Mouse (Mus musculus): ENCODE results near the gene Map3k4. TPM values are rescaled to one million over a fixed set of nuclear protein-coding genes. Genes with fewer than 3 reads are reported as not detected.

Gene Map3k4
- polyA plus RNA-seq, 1 experiment from 2014 or later: 29.2 TPM

DNA sequence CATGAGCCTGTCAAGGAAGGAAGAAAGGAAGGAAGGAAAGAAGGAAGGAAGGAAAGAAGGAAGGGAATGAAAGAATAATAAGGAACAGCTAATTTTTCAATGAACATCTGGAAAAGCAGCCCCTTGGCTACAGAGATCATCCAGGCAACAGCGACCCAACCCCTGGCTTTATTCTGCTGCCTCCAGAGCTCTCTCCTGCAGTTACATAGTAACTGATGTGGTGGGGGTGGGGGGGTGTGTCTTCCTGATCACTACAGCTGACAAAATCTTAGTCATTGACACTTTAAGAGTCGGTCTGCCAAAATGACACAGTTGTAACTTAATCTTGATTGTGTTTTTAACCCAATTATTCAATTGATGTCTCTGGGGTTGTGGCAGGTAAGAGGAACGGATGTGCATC is 132.3 kb downstream of the Map3k4 start:
- WGBS: 80% methylated on average over 3 of the region's 3 CpGs
- Histone ChIP-seq H3K4me3 (ENCODE audit: low read depth, low read length) (no peak overlapping the region), H3K36me3 (ENCODE audit: control insufficient read depth, insufficient read depth, low read length) (no peaks in the 10 kb centered on the region), H3K27ac (ENCODE audit: low read depth, low read length) (no peak overlapping the region), H3K27me3 (replicated peaks; ENCODE audit: control insufficient read depth, insufficient read depth, low read length) (no peaks in the 10 kb centered on the region), H3K9ac (ENCODE audit: low read length) (no peak overlapping the region), H3K4me2 (ENCODE audit: low read length) (no peak overlapping the region), H3K4me1 (ENCODE audit: control insufficient read depth, insufficient read depth, low read length) (0 out of 2 replicates have a peak, but pooled peaks cover 2% of the 10 kb centered on the region), H3K9me3 (replicated peaks; ENCODE audit: control insufficient read depth, low read length) (no peaks in the 10 kb centered on the region)
- ATAC-seq: no peak
- no peak for DNase-seq (ENCODE audit: low spot score)

GRCm38 (mm10) chr17:12185855-12186254 is 132.7 kb downstream of the Map3k4 start:
- no peak for ATAC-seq
- H3K4me2 ChIP-seq (ENCODE audit: low read length): no peak overlapping the region
- H3K4me1 ChIP-seq (ENCODE audit: control insufficient read depth, insufficient read depth, low read length): 0 out of 2 replicates have a peak, but pooled peaks cover 2% of the 10 kb centered on the region
- no peak for DNase-seq (ENCODE audit: low spot score)
- no peak overlapping the region for H3K27ac ChIP-seq (ENCODE audit: low read depth, low read length)
- H3K36me3 ChIP-seq (ENCODE audit: control insufficient read depth, insufficient read depth, low read length): no peaks in the 10 kb centered on the region
- no peaks in the 10 kb centered on the region for H3K27me3 ChIP-seq (replicated peaks; ENCODE audit: control insufficient read depth, insufficient read depth, low read length)
- no peaks in the 10 kb centered on the region for H3K9me3 ChIP-seq (replicated peaks; ENCODE audit: control insufficient read depth, low read length)
- no peak overlapping the region for H3K4me3 ChIP-seq (ENCODE audit: low read depth, low read length)
- no peak overlapping the region for H3K9ac ChIP-seq (ENCODE audit: low read length)
- WGBS: 98% methylated on average over 4 of the region's 4 CpGs

DNA sequence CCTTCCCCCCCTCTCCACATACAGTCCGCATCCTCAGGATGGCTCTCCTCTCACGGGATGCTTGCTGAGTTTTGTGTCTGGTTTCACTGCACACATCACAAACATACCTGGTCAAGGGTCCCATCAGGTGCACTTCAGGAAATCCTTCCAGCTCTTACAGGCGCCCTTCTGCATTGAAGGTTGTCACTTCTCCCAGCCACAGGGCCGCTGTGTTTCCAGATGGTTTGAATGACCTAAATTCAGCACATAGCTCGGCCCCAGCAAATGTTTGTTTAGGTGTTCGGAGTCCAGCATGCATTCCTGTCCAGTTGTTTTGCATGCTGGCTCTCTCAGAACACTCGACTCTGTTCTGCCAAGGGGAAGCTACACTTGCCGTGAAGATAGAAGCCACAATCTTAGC is 134.3 kb downstream of the Map3k4 start:
- Histone ChIP-seq H3K4me3 (ENCODE audit: low read depth, low read length) (no peak overlapping the region), H3K27me3 (replicated peaks; ENCODE audit: control insufficient read depth, insufficient read depth, low read length) (no peaks in the 10 kb centered on the region), H3K4me1 (ENCODE audit: control insufficient read depth, insufficient read depth, low read length) (peaks cover 2% of the 10 kb centered on the region; the same call in 1 of the 2 replicates), H3K27ac (ENCODE audit: low read depth, low read length) (no peak overlapping the region), H3K4me2 (ENCODE audit: low read length) (no peak overlapping the region), H3K9me3 (replicated peaks; ENCODE audit: control insufficient read depth, low read length) (no peaks in the 10 kb centered on the region), H3K36me3 (ENCODE audit: control insufficient read depth, insufficient read depth, low read length) (no peaks in the 10 kb centered on the region), H3K9ac (ENCODE audit: low read length) (no peak overlapping the region)
- DNase-seq (ENCODE audit: low spot score): no peak
- ATAC-seq: no peak
- WGBS: 92% methylated on average over 8 of the region's 8 CpGs

DNA sequence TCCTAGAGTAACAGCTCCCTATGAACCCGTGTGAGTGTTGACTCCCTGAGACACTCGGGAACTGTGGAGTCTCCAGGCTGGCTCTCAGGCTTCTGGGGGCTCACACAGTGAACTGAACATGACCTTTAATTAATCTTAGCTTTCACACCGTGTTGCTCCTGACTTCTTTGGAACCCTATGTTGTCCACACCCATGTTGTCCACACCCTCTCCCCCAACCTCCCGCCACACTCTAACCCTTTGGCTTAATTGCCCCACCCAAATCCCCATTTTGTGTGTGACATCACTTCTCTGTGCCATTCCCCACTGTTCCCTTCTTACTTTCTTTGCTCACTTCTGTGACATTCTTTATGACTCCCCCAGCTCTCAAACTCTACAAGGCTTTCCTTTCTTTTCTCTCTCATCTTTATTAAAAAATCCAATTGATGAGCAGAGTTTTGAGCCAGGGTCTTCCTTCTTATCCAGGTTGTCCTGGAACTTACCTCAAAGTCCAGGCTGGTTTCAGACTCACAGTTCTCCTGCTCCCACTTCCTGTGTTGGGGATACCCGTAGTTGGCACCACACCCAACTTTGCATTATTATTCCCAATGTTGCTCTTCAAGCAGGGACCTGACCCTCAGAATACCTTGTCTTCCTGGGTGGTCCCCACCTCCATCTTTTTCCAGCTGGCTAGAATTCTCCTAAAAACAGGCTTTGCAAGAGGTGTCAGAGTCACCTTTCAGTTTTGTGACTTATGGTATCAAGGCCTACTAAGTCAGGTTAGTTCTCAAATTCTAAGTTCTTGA is 135.7 kb downstream of the Map3k4 start:
- Histone ChIP-seq H3K4me3 (ENCODE audit: low read depth, low read length) (no peak overlapping the region), H3K4me1 (ENCODE audit: control insufficient read depth, insufficient read depth, low read length) (peaks cover 2% of the 10 kb centered on the region; the same call in 1 of the 2 replicates), H3K27me3 (replicated peaks; ENCODE audit: control insufficient read depth, insufficient read depth, low read length) (no peaks in the 10 kb centered on the region), H3K27ac (ENCODE audit: low read depth, low read length) (no peak overlapping the region), H3K9ac (ENCODE audit: low read length) (no peak overlapping the region), H3K9me3 (replicated peaks; ENCODE audit: control insufficient read depth, low read length) (no peaks in the 10 kb centered on the region), H3K4me2 (ENCODE audit: low read length) (no peak overlapping the region), H3K36me3 (ENCODE audit: control insufficient read depth, insufficient read depth, low read length) (no peaks in the 10 kb centered on the region)
- no peak for ATAC-seq
- WGBS: 89% methylated on average over 5 of the region's 5 CpGs
- no peak for DNase-seq (ENCODE audit: low spot score)

DNA sequence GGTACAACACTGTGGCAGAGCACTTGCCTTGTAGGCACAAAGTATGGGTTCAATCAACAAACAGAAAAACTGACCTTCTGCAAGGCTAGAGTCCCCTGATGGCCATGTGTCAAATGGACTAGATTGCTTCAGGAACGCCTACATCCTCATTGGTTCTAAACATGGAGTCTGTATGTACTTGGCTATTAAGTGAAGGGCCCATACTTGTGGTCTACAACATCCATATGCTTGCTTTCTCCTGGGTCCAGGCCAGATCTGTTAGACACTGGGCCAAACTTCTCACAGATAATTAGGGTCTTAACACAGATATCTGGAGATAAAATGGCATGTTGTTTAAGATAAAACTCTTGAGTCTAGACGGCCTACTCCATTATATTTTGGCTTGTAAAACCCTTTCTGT is 138.8 kb downstream of the Map3k4 start:
- Histone ChIP-seq H3K27me3 (replicated peaks; ENCODE audit: control insufficient read depth, insufficient read depth, low read length) (no peaks in the 10 kb centered on the region), H3K9me3 (replicated peaks; ENCODE audit: control insufficient read depth, low read length) (no peaks in the 10 kb centered on the region), H3K36me3 (ENCODE audit: control insufficient read depth, insufficient read depth, low read length) (no peaks in the 10 kb centered on the region), H3K9ac (ENCODE audit: low read length) (no peak overlapping the region), H3K27ac (ENCODE audit: low read depth, low read length) (no peak overlapping the region), H3K4me1 (ENCODE audit: control insufficient read depth, insufficient read depth, low read length) (no peaks in the 10 kb centered on the region; the same call in 1 of the 2 replicates), H3K4me2 (ENCODE audit: low read length) (no peak overlapping the region), H3K4me3 (ENCODE audit: low read depth, low read length) (no peak overlapping the region)
- DNase-seq (ENCODE audit: low spot score) (peak; percentile 34), ATAC-seq (no peak)
- WGBS: 79% methylated on average over 2 of the region's 2 CpGs

DNA sequence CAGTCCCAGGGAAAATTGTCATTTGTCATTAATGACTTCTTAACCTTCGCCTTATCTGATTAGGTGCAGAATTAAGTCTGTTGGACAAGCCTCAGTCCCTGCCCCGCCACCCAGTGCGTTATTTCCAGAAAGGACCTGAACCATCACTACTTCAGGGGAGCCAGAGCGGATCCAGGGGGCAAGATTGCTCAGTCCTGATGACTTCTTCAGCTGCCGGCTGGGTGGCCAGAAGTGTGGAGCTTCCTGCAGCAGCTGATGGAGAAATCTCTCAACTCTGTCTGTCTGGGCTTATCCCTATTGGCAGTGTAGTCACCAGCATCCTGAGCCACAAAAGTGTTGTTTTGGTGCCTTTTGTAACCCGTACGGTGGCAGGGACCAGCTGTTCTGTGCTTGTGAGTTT is 139.3 kb downstream of the Map3k4 start:
- H3K4me2 ChIP-seq (ENCODE audit: low read length): no peak overlapping the region
- ATAC-seq (no peak), DNase-seq (ENCODE audit: low spot score) (no peak)
- H3K36me3 ChIP-seq (ENCODE audit: control insufficient read depth, insufficient read depth, low read length): no peaks in the 10 kb centered on the region
- no peaks in the 10 kb centered on the region; the same call in 1 of the 2 replicates for H3K4me1 ChIP-seq (ENCODE audit: control insufficient read depth, insufficient read depth, low read length)
- WGBS: 87% methylated on average over 7 of the region's 7 CpGs
- no peaks in the 10 kb centered on the region for H3K27me3 ChIP-seq (replicated peaks; ENCODE audit: control insufficient read depth, insufficient read depth, low read length)
- no peaks in the 10 kb centered on the region for H3K9me3 ChIP-seq (replicated peaks; ENCODE audit: control insufficient read depth, low read length)
- no peak overlapping the region for H3K27ac ChIP-seq (ENCODE audit: low read depth, low read length)
- no peak overlapping the region for H3K9ac ChIP-seq (ENCODE audit: low read length)
- H3K4me3 ChIP-seq (ENCODE audit: low read depth, low read length): no peak overlapping the region

Other genes with a start within 250 kb of the Map3k4 start
- 16.1 and 25.5 TPM in 2 replicates for gene Agpat4, start 200.1 kb downstream of the Map3k4 start, polyA plus RNA-seq (2014; fragmentation: Nextera tagmentation; extraction: Ambion mirVana)
- gene Plg, start 59.8 kb upstream of the Map3k4 start, polyA plus RNA-seq (2014; fragmentation: Nextera tagmentation; extraction: Ambion mirVana): not detected in 2 replicates
- 0.11 and 0.49 TPM in 2 replicates for gene Slc22a3, start 188.9 kb upstream of the Map3k4 start, polyA plus RNA-seq (2014; fragmentation: Nextera tagmentation; extraction: Ambion mirVana)

Measured in forebrain, embryonic 14.5 days (tissue).